Mouse (Mus musculus) limb, embryonic 14.5 days (tissue): Measurements from ENCODE around the gene Npr3. TPM values are rescaled to one million over a fixed set of nuclear protein-coding genes. Genes with fewer than 3 reads are reported as not detected.

Source experiments
- ATAC-seq: fragments of 200-750 bp; cut with Nextera tagmentation; 2 replicates; pipeline ENCODE4 v1.8.0; 2017; ENCODE audit warnings: low read depth, moderate number of reproducible peaks, moderate TSS enrichment; ENCODE audit not compliant: low FRiP score
- DNase-seq: peaks from one replicate; pipeline ENCODE4 v3.0.0-alpha.2; 2015; ENCODE audit warnings: low spot score
- H3K27ac ChIP-seq: fragments of 300-500 bp; sonication (generic); replicated peaks from 2 replicates; pipeline ENCODE4 v1.5.1; 2014; ENCODE audit warnings: low read depth, mild to moderate bottlenecking, low read length, moderate library complexity, mixed read lengths
- H3K27me3 ChIP-seq: fragments of 300-500 bp; sonication (generic); 2 replicates; pipeline ENCODE4 v1.6.1; 2014; ENCODE audit warnings: low read length, mixed read lengths; ENCODE audit not compliant: control insufficient read depth, insufficient read depth
- H3K36me3 ChIP-seq: fragments of 300-500 bp; sonication (generic); 2 replicates; pipeline ENCODE4 v1.6.1; 2014; ENCODE audit warnings: mild to moderate bottlenecking, low read length, moderate library complexity, mixed read lengths; ENCODE audit not compliant: control insufficient read depth, insufficient read depth
- H3K4me1 ChIP-seq: fragments of 300-500 bp; sonication (generic); 2 replicates; pipeline ENCODE4 v1.6.1; 2014; ENCODE audit warnings: antibody characterized with exemption, low read length, mixed read lengths; ENCODE audit not compliant: control insufficient read depth, insufficient read depth
- H3K4me2 ChIP-seq: fragments of 300-500 bp; sonication (generic); replicated peaks from 2 replicates; pipeline ENCODE4 v1.6.1; 2014; ENCODE audit warnings: low read depth, mild to moderate bottlenecking, low read length, moderate library complexity; ENCODE audit not compliant: severe bottlenecking
- H3K4me3 ChIP-seq: fragments of 300-500 bp; sonication (generic); replicated peaks from 2 replicates; pipeline ENCODE4 v1.5.1; 2014; ENCODE audit warnings: low read length
- H3K9ac ChIP-seq: fragments of 300-500 bp; sonication (generic); 2 replicates; pipeline ENCODE4 v1.6.1; 2014; ENCODE audit warnings: mild to moderate bottlenecking, low read depth, low read length, moderate library complexity; ENCODE audit not compliant: severe bottlenecking
- H3K9me3 ChIP-seq: fragments of 300-500 bp; sonication (generic); 2 replicates; pipeline ENCODE4 v1.6.1; 2016; ENCODE audit warnings: low read length; ENCODE audit not compliant: control insufficient read depth
- POLR2A ChIP-seq: fragments of 200-500 bp; IDR thresholded peaks from 2 replicates; pipeline ENCODE4 v1.8.0; 2012; ENCODE audit warnings: inconsistent platforms, mild to moderate bottlenecking, moderate library complexity, borderline replicate concordance; ENCODE audit not compliant: insufficient read depth, insufficient read length; ENCODE audit errors: extremely low read depth
- WGBS: fragments of 180-500 bp; shearing (Covaris S2); extraction: QIAGEN DNeasy Blood & Tissue Kit; methylation state at CpG from one replicate; pipeline ENCODE4 v1.1.7; 2014; 5-methylcytosine and 5-hydroxymethylcytosine counted together
- polyA plus RNA-seq, 2 experiments: library from polyadenylated mRNA; depleted of rRNA in 1 of 2; stranded (reverse) in 1 of 2; unstranded in 1 of 2; fragments of >200 nt; fragmentation: Nextera tagmentation in 1 of 2; extraction: Ambion mirVana in 1 of 2; gene quantifications; 2 replicates each; pipeline versions ENCODE4 v1.2.1 to v1.2.3; 2012 to 2014

Gene Npr3
- polyA plus RNA-seq, 2 experiments, result 6.9 to 10.9 TPM

GRCm38 (mm10) chr15:11950144-11950543 lies 43.1 kb upstream of the Npr3 start:
- ATAC-seq, result no peak
- no peaks in the 10 kb centered on the region for H3K27me3 ChIP-seq
- no peak for DNase-seq
- no peak overlapping the region for H3K4me2 ChIP-seq
- no peak overlapping the region for H3K9ac ChIP-seq
- no peak for TF ChIP-seq POLR2A
- H3K4me3 ChIP-seq, result no peak overlapping the region
- no peaks in the 10 kb centered on the region for H3K36me3 ChIP-seq
- H3K4me1 ChIP-seq, result no peaks in the 10 kb centered on the region
- H3K27ac ChIP-seq, result no peak overlapping the region
- no peaks in the 10 kb centered on the region for H3K9me3 ChIP-seq
- 88% methylated on average over 10 of the region's 10 CpGs for WGBS

GRCm38 (mm10) chr15:11949490-11949889 lies 42.4 kb upstream of the Npr3 start:
- H3K9ac ChIP-seq, result no peak overlapping the region
- 74% methylated on average over 3 of the region's 3 CpGs for WGBS

GRCm38 (mm10) chr15:11940855-11941254 lies 33.8 kb upstream of the Npr3 start:
- H3K4me1 ChIP-seq, result peaks cover 4% of the 10 kb centered on the region; the same call in 1 of the 2 replicates
- DNase-seq (no peak), ATAC-seq (no peak)
- no peak overlapping the region for H3K4me3 ChIP-seq
- 36% methylated on average over 5 of the region's 5 CpGs for WGBS
- H3K36me3 ChIP-seq, result no peaks in the 10 kb centered on the region
- H3K4me2 ChIP-seq, result no peak overlapping the region
- H3K9me3 ChIP-seq, result no peaks in the 10 kb centered on the region
- no peak for TF ChIP-seq POLR2A
- no peaks in the 10 kb centered on the region for H3K27me3 ChIP-seq
- no peak overlapping the region for H3K9ac ChIP-seq
- no peak overlapping the region for H3K27ac ChIP-seq

More at GRCm38 (mm10) chr15:11949490-11949889, 42.4 kb upstream of the Npr3 start:
- Histone ChIP-seq H3K27me3 (no peaks in the 10 kb centered on the region), H3K4me2 (no peak overlapping the region), H3K36me3 (no peaks in the 10 kb centered on the region), H3K9me3 (no peaks in the 10 kb centered on the region), H3K27ac (no peak overlapping the region), H3K4me3 (no peak overlapping the region), H3K4me1 (no peaks in the 10 kb centered on the region)
- no peak for ATAC-seq
- TF ChIP-seq POLR2A, result no peak
- no peak for DNase-seq

- ATAC-seq (no peak), DNase-seq (no peak)
- H3K4me2 ChIP-seq, result no peak overlapping the region
- H3K9ac ChIP-seq, result no peak overlapping the region
- H3K4me1 ChIP-seq, result no peaks in the 10 kb centered on the region
- H3K27me3 ChIP-seq, result no peaks in the 10 kb centered on the region
- no peak overlapping the region for H3K27ac ChIP-seq
- TF ChIP-seq POLR2A, result no peak
- H3K9me3 ChIP-seq, result no peaks in the 10 kb centered on the region
- no peak overlapping the region for H3K4me3 ChIP-seq
- H3K36me3 ChIP-seq, result no peaks in the 10 kb centered on the region
- 84% methylated on average over 3 of the region's 3 CpGs for WGBS
Measured at GRCm38 (mm10) chr15:11927742-11928141, 20.7 kb upstream of the Npr3 start.

GRCm38 (mm10) chr15:11914101-11914500 lies 7.0 kb upstream of the Npr3 start:
- Histone ChIP-seq H3K27me3 (no peaks in the 10 kb centered on the region), H3K36me3 (no peaks in the 10 kb centered on the region), H3K9me3 (0 out of 2 replicates have a peak, but pooled peaks cover 3% of the 10 kb centered on the region), H3K4me3 (no peak overlapping the region), H3K27ac (no peak overlapping the region), H3K4me1 (no peaks in the 10 kb centered on the region), H3K4me2 (no peak overlapping the region), H3K9ac (no peak overlapping the region)
- WGBS, result 75% methylated on average over 9 of the region's 9 CpGs
- TF ChIP-seq POLR2A, result no peak
- no peak for ATAC-seq
- DNase-seq, result no peak

- WGBS, result 45% methylated on average over 6 of the region's 6 CpGs
- H3K4me3 ChIP-seq, result no peak overlapping the region
- no peak for TF ChIP-seq POLR2A
- no peak overlapping the region for H3K4me2 ChIP-seq
- H3K36me3 ChIP-seq, result no peaks in the 10 kb centered on the region
- no peaks in the 10 kb centered on the region for H3K9me3 ChIP-seq
- peaks cover 9% of the 10 kb centered on the region; the same call in 1 of the 2 replicates for H3K4me1 ChIP-seq
- no peak overlapping the region for H3K27ac ChIP-seq
- no peak overlapping the region for H3K9ac ChIP-seq
- ATAC-seq, result no peak
- H3K27me3 ChIP-seq, result peaks cover 25% of the 10 kb centered on the region; the same call in 1 of the 2 replicates
- peak; percentile 34 for DNase-seq
Measured at GRCm38 (mm10) chr15:11909875-11910274, 2.8 kb upstream of the Npr3 start.
